Comparison of ENCODE assay signal across 24 mouse cellular contexts in genomic region chr6:55193171-55193570, GRCm38 (mm10). TPM values are rescaled to one million over a fixed set of nuclear protein-coding genes. Genes with fewer than 3 reads are reported as not detected.
DNase-seq lines count a peak whose midpoint lies in the region; ATAC-seq and TF ChIP-seq lines count a peak whose summit lies in the region.
"Had no signal": no experiment of that assay in that cellular context is flagged by ENCODE, and none has a peak within 500 bp of the region (broad histone marks: within the 10 kb centered on the region; RNA-seq: fewer than 3 reads in every experiment).

No protein-coding gene starts in this region.

- no peaks in the 10 kb centered on the region for H3K79me2 ChIP-seq in liver, adult 2 months (ENCODE audit: control insufficient read depth, insufficient read depth, low read length)

- intact Hi-C loops in gastrocnemius, adult 2 months (cut with DNase I), result no loop called here
- intact Hi-C loops in heart, postnatal 36 days (cut with DNase I), result no loop called here

- no peaks in the 10 kb centered on the region for H3K36me3 ChIP-seq in liver, adult 2 months (ENCODE audit: control insufficient read depth, insufficient read depth, low read length)
- H3K36me3 ChIP-seq in liver, embryonic 12.5 days, result no peaks in the 10 kb centered on the region
- H3K36me3 ChIP-seq: G1E had no signal

- ATAC-seq in liver, embryonic 12.5 days, result no peak
- ATAC-seq: activated CD4-positive, CD25-positive, alpha-beta regulatory T cell, adult 4 months; CD4-positive, CD25-positive, alpha-beta regulatory T cell, adult 4 months; Patski had no signal

- H3K27ac ChIP-seq in gastrocnemius, adult 2 months, result peak overlapping the region; percentile 35; the same call in 1 of the 2 replicates
- H3K27ac ChIP-seq in liver, adult 2 months (replicated peaks; ENCODE audit: insufficient read depth, low read depth, low read length), result 0 out of 2 replicates have a peak overlapping the region, but pooled peaks have one; percentile 2
- no peak overlapping the region for H3K27ac ChIP-seq in liver, embryonic 12.5 days

- peaks cover 18% of the 10 kb centered on the region for H3K4me1 ChIP-seq in liver, adult 2 months (ENCODE audit: control insufficient read depth, insufficient read depth, low read length)
- H3K4me1 ChIP-seq in liver, embryonic 12.5 days, result no peaks in the 10 kb centered on the region

- no peak for DNase-seq in gastrocnemius, adult 2 months
- DNase-seq in gastrocnemius, postnatal 10 days, result no peak
- peak; percentile 91 for DNase-seq in heart, adult 11 months
- DNase-seq in heart, postnatal 36 days, result no peak
- DNase-seq in liver, adult 2 months (ENCODE audit: extremely low read depth, low read depth, low spot score), result no peak
- DNase-seq: adrenal gland, adult 2 months; adrenal gland, adult 8-10 months; adrenal gland, postnatal 10 days; adrenal gland, postnatal 14 days; adrenal gland, postnatal 25 days; adrenal gland, postnatal 36 days; B cell, adult 2 months; cerebellum, adult 11 months; cerebellum, adult 11-12 months; cerebellum, adult 18-20 months had no signal

- H3K9ac ChIP-seq in liver, adult 2 months (ENCODE audit: low read depth, low read length), result no peak overlapping the region
- H3K9ac ChIP-seq in liver, embryonic 12.5 days, result no peak overlapping the region

- no peaks in the 10 kb centered on the region for H3K27me3 ChIP-seq in liver, adult 2 months (ENCODE audit: control insufficient read depth, insufficient read depth, low read length)
- no peaks in the 10 kb centered on the region for H3K27me3 ChIP-seq in liver, embryonic 12.5 days (replicated peaks)
- H3K27me3 ChIP-seq: Patski had no signal

- H3K9me3 ChIP-seq in liver, embryonic 12.5 days (replicated peaks), result no peaks in the 10 kb centered on the region

- H3K4me2 ChIP-seq in liver, embryonic 12.5 days, result no peak overlapping the region

- WGBS in liver, adult 2 months, result 69% methylated on average over 3 of the region's 3 CpGs
- WGBS in liver, embryonic 12.5 days (ENCODE audit: insufficient replicate concordance), result 77% methylated on average over 3 of the region's 3 CpGs

- TF ChIP-seq CTCF in gastrocnemius, adult 2 months (IDR thresholded peaks at IDR 0.05), result no peak
- TF ChIP-seq CTCF in liver, adult 2 months (IDR thresholded peaks at IDR 0.05; ENCODE audit: low read depth, low read length), result no peak

- no peak for TF ChIP-seq POLR2A in liver, adult 2 months (IDR thresholded peaks at IDR 0.05; ENCODE audit: extremely low read depth, insufficient read depth, low read length)

- no peak overlapping the region for H3K4me3 ChIP-seq in gastrocnemius, adult 2 months
- no peak overlapping the region for H3K4me3 ChIP-seq in liver, adult 2 months (ENCODE audit: insufficient read depth, low read depth, low read length)
- no peak overlapping the region for H3K4me3 ChIP-seq in liver, embryonic 12.5 days

RNA-seq across cellular contexts. Expression of gene Mindy4, which starts 10.0 kb away (rescaled TPM):
- 1 to 10 TPM; 2.7 to 3.8 TPM for total RNA-seq in gastrocnemius, adult 2 months (2021)
- 1 to 10 TPM; 3.3 to 4.1 TPM for total RNA-seq in gastrocnemius, postnatal 10 days (2021)
- 1 to 10 TPM; 5.5 to 5.9 TPM for total RNA-seq in heart, postnatal 36 days (2021)
- total RNA-seq in liver, adult 2 months (2014; rRNA removed), result 4.1 and 7.7 TPM in 2 replicates
- polyA plus RNA-seq in liver, adult 2 months (2012; rRNA removed), result 3.3 and 4.3 TPM in 2 replicates
- 1.7 and 2.1 TPM in 2 replicates for polyA plus RNA-seq in liver, embryonic 12.5 days (2016; fragmentation: Nextera tagmentation; extraction: Ambion mirVana)
- total RNA-seq: CH12.LX had no signal
- polyA plus RNA-seq: G1E had no signal

RNA-seq across cellular contexts. Expression of gene Inmt, which starts 18.3 kb away (rescaled TPM):
- total RNA-seq in gastrocnemius, adult 2 months (2021), result 10 to 100 TPM; 15.5 to 33.0 TPM
- under 1 TPM; 0.25 to 0.89 TPM for total RNA-seq in gastrocnemius, postnatal 10 days (2021)
- 10 to 100 TPM; 23.4 to 29.7 TPM for total RNA-seq in heart, postnatal 36 days (2021)
- total RNA-seq in liver, adult 2 months (2014; rRNA removed), result 2,150 and 2,435 TPM in 2 replicates
- polyA plus RNA-seq in liver, adult 2 months (2012; rRNA removed), result 370 and 421 TPM in 2 replicates
- 0.41 and 0.63 TPM in 2 replicates for polyA plus RNA-seq in liver, embryonic 12.5 days (2016; fragmentation: Nextera tagmentation; extraction: Ambion mirVana)
- total RNA-seq: CH12.LX, ES-E14, G1E had no signal
- polyA plus RNA-seq: activated CD4-positive, CD25-positive, alpha-beta regulatory T cell, adult 4 months; brain, embryonic 14.5 days; C2C12; CD4-positive, CD25-positive, alpha-beta regulatory T cell, adult 4 months; G1E had no signal

Comparison
In these comparisons a context has a peak if more than half of its experiments do, and no peak if none do; other contexts are left out.
1. RNA of gene Inmt, which starts 18.3 kb away (total RNA-seq): 2,150 to 2,435 TPM in liver, adult 2 months; 15.5 to 33.0 TPM in gastrocnemius, adult 2 months, 23.4 to 29.7 TPM in heart, postnatal 36 days and 0.25 to 0.89 TPM in gastrocnemius, postnatal 10 days; every median in the first group is over 10 times any median in the second.